Mouse (Mus musculus) liver, adult 2 months (tissue): ENCODE data around the gene Tigit.

Experiments
- CTCF ChIP-seq: fragments of 200-500 bp; IDR thresholded peaks from 2 replicates; pipeline ENCODE4 v1.5.1; 2011; ENCODE audit warnings: low read depth, low read length, control low read depth
- POLR2A ChIP-seq: fragments of 200-500 bp; IDR thresholded peaks from 2 replicates; pipeline ENCODE4 v1.6.1; 2011; ENCODE audit warnings: low read length, control low read depth; ENCODE audit not compliant: insufficient read depth; ENCODE audit errors: extremely low read depth

- TF ChIP-seq POLR2A (no peak), CTCF (no peak)
Measured at GRCm38 (mm10) chr16:43617346-43617745, 46.6 kb downstream of the Tigit start.
